Mouse (Mus musculus): ENCODE measurements at regions not wholly inside any gene's neighbourhood (a gene's known extent, or its start where the extent isn't known, plus 50 kb on each side); places are given as distances from the start of the nearest gene placed in this dataset.

GRCm38 (mm10) chr13:57269614-57270013, 373.8 kb upstream of the Trpc7 start:
- TF ChIP-seq POLR2A (IDR thresholded peaks at IDR 0.05; ENCODE audit: extremely low read depth, insufficient read depth, low read length), result no peak
- peak; percentile 82 for TF ChIP-seq CTCF (IDR thresholded peaks at IDR 0.05; ENCODE audit: low read depth, low read length)

All from liver, adult 2 months (tissue).